Mouse (Mus musculus): ENCODE data around the gene Tmem114.
A peak's percentile ranks its signal among the peaks of the same experiment; 100 is the strongest.

The Tmem114 gene

DNA sequence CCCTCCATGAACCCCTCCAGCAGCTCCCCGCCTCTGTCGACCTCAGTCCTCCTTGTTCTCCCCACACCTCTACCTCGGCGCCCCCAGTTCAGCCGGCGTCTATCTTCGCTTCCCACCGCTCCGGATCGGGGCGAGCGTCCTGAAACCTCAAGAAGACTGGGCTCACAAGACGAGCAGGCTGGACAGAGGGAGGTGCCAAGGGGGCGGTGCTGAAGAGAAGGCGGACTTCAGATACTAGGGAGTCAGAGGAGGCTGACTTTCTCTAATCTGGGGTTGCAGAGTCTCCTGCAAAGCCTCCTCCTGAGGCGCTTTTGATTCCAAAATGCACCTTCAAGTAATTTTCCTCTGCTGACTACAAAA is at the start of gene Tmem114:
TSS of gene Tmem114 (minus strand) at position 166 of the 360 bp plus-strand sequence.
- DNase-seq, result no peak

DNA sequence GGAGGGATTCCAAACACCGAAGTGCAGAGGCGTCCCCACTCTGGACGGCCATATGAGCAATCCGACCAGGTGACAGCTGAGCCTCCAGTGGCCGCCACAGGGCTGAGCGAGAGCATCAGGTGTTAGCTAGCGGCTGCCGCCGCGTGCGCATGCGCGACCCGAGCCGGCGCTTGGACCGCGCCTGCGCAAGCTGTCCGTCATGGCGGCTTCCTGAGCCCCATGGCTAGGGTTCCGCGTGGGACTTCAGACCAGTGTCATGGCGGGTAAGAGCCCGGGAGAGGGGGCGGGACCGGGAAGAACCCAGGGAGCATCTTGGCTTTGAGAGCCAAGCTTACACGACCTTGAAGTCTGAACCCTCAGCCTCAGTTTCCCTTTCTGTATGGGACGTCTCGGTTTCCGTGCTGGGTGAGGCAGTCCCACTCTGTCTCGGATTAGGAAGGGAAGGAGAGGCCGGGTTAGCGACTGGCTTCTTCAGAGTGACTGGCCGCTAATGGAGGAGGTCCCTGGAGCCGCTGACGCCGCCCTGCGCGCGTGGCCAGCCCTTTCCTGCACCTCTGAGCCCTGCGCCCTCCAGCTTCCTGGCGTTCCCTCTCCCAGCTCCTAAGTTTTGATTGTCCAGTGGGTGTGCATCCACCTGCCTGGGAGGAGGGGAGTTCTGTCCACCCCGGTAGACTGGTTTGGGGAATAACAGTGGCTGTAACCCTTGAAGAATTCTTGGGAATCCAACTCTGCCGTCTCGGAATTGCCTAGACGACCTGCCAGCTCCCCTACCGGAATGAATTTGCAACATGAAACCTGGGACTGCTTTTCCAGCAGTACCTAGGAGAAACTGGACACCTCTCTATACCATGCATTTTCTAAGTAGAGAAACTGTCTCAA is 45.9 kb upstream of the Tmem114 start, which contains the start of gene Mettl22:
TSS of gene Mettl22 (plus strand) at position 186 of the 879 bp plus-strand sequence.
- peak; percentile 91 for DNase-seq

DNA sequence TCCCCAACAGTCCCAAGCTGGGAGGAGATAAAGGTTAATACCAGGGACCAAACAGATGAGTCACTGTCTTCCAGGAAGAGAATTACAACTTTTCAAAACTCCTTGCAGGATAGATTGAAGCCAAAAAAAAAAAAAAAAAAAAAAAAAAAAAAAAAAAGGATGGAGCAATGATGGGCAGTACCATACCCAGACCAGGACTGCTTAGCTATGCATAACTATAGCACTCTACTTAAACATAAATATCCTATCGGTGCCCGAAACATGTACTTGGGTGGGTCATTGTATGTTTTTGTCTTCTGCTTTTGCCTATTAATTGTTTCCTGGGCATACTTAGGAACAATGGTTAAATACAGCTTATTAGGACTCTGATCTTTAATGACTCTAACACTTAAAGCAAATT is 45.2 kb upstream of the Tmem114 start:
- no peak for DNase-seq

DNA sequence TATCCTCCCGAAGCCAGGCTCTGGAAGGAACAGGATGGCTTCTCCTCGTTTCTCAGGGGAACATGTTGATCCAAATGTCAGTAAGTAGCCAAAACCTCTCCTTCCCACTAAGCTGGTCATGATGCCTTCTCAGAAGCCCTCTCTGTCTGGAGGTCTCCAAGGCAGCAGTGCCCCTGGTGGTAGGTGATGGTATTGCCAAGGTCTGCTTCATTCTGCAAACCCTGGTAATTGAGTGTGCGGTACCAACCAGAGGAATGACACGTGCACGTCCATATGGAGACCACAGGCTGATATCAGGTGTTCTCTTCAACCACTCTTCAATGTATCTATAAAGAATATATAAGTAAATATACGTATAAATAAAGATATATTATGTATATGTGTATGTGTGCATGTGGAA is 34.2 kb upstream of the Tmem114 start:
- DNase-seq, result peak; percentile 65

DNA sequence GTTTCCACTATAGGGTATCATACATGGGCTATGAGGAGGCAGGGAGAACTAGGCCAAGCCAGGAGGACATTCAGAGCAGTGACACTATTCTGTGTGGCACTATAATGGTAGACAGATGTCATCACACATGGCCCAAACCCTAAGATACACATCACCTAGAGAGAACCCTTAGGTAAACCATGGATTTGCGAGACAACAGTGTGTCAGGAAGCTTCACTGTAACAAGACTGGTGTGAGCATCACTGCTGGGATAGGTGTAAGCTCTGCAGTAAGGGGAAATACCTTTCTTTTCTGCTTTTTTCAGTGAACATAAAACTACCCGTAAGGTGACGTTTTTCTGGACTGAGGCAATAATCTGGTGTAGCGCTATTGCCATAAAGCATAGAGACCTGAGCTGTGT is 33.5 kb upstream of the Tmem114 start:
- no peak for DNase-seq

DNA sequence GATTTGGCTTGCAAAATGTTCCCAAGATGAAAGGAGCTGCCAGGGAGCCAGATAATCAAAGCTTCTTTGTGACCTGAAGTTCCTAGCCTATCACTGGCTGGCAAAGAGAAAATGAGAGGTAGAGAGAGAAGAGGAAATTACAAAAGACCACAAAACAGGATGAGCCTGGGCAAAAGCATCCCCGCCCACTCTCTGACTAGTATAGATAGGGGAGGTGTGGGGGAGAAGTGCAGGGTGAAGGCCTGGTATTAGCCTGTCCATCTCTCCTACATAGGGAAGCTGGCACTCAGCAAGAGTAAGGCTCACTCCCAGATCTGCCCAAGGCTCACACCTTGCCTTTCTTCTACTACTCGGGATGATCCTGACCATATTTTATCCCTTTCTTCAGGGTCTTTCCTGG is 30.3 kb upstream of the Tmem114 start:
- DNase-seq, result no peak

DNA sequence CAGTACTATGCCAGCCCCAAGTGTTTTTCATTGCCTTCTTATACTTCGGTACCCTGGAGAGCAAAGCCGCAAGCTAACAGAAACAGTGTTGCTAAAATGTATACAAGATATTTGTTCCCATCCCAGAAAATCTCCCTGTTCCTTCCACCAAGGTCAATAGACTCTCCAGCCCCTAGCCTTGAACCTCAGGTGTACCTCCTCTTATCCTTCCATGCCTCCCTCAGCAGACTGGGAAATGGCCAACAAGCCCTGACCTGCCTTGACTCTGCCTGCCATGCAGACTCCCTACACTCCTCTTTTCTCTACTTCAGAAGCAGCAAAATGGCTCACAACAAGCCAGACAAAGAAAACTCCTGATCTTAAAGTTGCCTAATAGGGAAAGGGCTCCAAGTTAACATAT is 28.4 kb upstream of the Tmem114 start:
- DNase-seq, result no peak

DNA sequence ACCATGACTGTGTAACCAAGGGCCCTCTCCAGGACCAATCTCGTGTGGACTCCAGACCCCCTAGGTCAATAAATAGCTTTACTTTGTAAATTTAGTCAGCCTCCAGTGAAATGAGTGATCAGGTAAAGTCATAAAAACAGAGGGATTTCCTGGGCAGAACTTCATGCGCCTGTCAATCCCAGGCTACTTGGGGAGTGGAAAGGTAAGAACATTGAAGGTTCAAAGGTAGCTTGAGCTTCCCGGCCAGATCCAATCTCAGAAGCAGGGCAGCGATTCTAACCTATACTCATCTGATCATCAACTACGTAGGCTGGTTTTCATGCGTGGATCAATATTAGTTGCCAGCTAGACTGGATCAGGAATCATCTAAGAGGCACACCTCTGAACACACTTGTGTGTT is 21.3 kb upstream of the Tmem114 start:
- DNase-seq, result no peak

DNA sequence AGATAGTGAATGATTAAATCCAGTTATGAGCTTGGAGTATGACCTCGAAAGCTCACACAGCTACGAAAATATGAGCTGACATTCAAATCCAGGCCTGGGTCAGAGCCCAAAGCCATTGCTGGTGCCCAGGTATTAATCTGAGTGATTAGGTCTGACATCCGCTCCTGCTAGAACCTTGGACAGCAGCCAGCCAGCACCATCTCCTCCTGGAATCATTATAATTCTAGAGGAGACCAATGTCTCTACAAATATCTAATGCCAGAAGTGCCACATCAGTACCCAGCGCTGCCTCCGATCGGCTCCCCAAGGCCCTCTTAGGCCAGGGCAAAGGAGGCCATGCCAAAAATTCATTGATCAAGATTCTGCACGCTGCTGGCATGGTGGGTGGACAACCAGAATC is 20.0 kb upstream of the Tmem114 start:
- DNase-seq, result no peak

DNA sequence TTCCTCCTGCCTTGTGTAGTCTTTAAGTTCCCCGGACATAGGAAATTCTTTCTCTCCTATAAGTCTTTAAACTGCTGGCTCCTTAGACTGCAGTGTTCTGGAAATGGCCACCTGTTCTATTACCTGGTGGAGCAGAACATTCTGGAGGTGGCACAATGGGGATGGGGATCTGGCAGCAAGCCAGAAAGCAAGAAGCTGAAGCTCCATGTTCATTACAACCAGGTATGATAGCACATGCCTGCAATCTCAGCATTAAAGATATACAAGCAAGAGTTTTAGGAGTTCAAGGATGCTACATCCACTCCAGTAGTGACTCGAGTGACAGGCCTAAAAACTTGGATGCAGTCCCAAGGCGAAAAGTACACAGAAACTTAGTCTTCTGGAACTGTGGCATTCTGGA is 7.7 kb upstream of the Tmem114 start:
- DNase-seq, result no peak

DNA sequence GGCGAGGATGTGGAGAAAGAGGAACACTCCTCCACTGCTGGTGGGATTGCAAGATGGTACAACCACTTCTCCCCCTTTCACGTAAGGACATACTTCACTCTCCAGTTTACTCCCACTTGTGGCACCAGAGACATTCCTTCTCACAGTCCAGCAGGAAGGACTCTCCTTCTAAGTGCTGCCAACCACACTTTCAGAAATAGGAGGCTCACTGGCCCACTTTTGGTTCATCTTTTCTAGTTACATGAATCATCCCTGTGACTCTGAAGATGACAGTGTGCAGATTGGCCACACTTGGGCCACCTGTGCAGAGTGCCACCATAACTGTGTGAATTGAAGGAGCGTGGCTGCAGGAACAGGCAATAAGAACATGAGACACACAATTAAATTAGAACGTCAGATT is 4.6 kb upstream of the Tmem114 start:
- no peak for DNase-seq

DNA sequence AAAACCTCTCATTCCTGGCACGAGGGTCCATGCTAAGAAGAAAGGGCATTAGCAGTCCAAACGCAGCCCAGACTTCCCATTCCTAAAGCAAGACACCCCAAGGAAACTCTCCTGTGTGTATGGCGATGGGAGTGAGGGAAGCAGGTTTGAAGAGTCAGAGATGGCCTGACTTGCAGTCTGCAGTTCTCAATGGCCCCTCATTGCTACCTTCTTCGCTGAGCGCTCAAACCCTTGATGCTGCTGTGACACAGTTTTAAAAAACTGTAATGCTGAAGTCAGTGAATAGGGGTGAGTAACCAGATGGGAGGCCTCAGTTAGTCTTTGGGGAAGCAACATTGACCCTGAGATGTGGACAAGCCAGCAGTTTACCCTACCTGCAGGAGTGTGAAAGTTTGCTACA is 800 bp upstream of the Tmem114 start:
- DNase-seq, result no peak

DNA sequence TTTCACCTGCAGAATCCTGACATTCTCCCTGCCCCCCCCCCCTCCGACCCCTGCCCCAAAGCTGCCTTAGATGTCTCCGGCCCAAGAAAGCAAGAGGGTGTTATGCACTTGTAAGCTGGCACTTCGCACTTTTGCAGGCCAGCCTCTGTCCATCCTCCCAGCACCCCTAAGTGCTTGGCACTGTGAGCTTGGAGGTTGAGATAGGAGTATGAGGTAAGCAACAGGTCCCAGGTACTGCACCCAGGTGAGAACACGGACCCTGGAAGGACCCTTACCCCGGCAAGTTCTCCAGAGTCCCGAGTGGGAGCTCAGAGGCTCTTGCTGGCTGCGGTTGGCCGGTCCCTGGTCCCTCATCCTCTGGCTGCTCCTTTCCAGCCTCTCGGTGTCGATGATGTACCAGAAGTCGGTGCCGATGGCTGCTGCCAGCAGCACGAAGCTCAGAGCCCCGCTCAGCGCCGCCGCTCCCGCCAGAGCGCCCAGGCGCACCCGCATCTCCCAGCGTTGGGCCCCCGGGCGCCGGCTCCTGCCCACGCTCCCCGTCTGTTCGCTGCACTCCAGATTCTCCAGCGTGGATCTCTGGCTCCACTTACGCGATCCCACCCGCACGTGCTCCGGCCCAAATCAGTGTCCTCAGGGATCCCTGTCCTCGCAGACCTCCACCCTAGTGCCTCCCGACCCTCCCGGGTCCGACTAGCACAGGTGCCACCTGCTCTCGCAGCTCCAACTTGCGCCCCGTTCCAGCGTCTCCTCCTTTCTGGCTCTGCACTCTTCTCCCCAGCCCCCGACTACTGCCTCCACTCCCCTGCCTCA is 570 bp downstream of the Tmem114 start:
- peak; percentile 72 for DNase-seq

DNA sequence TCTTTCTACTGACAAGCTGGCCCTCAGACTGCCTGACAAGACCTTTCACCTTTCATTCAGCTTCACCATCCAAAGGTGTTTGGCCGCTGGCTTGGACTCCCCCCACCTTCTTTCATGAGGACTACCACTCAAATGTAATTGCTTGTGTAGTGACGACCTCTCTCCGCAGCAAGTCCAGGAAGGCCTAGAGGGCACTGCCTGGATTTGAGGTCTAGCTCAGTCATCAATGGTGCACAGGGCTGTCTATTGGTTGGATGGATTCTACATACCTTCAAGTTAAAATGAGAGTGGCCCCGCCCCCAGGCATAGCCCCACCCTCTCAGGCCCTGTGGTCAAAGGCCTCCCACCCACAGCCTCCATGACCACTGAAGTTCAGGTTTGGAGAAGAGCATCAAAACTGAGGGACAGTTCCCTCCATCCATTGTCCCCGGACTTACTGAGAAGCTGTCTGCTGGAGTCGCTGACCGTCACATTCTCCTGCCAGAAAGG is 1.3 kb downstream of the Tmem114 start:
- no peak for DNase-seq

DNA sequence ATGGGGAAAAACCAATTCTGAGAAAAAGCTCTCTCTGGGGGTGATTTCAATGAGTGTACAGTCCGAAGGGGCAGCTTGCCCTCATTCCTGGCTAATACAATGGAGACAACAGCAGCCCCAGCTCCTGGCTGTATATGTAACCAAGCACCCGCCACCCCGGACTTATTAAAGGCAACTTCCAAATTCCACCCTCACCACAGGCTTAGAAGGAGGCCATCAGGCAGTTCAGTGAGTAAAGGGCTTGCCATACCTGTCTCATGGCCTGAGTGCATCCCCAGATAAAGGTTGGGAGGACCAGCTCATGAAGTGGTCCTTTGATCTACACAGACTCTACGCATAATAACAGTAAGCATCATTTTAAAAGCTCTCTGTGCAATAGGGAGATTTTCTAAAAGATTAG is 4.1 kb downstream of the Tmem114 start:
- no peak for DNase-seq

DNA sequence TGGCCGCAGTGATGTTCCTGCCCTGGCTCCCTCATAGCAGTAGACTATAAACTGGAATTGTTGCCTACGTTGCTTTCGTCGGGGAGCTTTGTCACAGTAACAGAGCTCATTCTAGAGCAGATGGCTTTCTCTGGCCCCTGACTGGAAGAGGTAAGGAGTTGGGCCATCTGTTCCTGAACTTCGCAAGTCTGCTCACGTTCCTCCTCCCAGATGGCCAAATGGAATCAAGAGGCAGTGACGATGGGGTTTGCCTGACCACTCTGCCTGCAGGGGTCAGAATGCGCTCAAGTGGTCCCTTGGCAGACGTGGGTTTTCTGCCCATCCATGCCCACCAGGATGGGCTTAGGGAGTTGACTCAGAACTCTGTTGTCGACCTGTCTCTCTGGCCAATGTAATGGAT is 4.6 kb downstream of the Tmem114 start:
- DNase-seq, result no peak

DNA sequence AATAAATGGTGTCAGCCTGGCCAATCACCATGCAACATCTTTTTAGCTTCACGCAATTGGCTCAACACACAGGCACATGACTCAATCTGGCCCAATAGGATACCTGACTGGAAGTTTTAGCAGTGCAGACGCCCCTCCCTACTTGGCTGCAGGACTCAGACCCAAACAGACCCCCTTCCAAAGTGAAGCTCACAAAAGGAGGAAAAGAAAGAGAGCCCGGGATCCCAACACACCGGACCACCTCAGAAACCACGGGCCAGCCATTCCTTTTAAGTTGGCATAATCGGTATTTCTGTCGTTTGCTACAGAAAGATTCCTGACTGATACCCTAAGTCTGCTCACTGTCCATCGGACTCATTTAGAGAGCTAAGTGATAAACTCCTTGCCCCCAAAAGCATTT is 5.3 kb downstream of the Tmem114 start:
- no peak for DNase-seq

DNA sequence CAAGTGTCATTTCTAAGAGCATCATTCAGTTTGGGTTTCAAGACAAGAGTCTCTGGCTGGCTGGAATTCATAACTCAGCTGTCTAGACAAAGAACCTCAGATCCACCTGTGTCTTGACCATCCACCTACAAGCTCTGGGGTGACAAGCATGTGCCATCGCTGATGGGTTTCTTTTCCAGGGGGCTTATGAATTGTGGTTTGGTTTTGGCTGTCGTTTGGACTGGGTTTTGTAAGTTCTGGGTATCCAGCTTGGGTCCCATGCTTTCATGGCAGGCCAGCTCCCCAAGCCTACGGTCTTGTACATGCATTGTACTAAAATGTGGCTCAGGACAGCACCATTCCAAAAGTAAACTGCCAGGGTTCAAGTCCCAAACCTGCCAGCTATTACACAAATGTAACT is 6.8 kb downstream of the Tmem114 start:
- no peak for DNase-seq

DNA sequence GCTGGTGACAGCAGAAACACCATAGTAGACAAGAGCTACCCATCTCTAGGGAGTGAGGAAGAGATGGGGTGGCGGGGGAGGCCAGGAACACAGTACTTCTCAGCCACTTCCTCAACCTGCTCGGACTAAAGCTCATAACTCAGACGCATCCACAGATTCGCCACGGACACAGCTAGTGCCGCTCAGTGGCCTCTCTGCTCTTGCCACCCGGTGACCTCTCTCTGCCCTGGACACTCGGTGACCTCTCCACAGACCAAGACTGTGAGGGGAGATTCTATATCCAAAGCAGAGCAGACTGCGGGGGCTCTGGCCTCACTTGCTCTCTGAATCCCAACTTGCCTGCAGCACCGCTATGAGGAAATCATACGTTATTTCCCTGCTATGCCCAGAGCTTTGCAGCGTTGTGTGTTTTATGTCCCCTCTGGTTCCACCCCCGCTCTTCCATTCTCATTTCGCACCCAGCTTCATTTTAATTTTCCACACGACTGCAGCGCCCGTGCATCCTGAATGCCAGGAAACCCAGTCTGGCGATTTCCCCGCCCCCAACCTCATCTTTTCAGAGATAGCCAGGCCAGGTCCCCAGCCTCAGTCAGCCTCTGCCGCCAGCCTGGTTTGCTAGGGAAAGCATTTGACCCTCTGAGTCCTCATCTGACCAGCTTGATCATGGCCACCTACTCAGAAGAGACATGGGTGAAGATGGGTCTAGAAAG is 7.8 kb downstream of the Tmem114 start:
- peak; percentile 36 for DNase-seq

DNA sequence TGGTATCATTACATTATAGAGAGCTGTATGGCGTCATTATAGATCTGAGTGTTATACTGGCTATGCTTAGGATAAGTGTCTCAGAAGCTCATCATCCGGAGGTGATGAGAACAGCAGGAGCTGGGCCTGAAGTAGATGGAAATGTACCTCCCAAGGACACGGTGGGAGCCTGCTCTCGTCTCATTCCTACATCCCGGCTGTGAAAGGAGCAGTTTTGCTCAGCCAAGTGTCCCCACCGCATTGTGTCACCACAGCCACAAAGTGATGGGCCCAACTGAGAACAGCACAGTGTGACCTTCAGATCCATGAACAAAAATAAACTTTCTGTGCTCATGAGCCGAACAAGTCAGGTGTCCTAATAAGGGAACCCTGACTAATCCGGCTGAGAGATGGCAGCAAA is 8.9 kb downstream of the Tmem114 start:
- no peak for DNase-seq

DNA sequence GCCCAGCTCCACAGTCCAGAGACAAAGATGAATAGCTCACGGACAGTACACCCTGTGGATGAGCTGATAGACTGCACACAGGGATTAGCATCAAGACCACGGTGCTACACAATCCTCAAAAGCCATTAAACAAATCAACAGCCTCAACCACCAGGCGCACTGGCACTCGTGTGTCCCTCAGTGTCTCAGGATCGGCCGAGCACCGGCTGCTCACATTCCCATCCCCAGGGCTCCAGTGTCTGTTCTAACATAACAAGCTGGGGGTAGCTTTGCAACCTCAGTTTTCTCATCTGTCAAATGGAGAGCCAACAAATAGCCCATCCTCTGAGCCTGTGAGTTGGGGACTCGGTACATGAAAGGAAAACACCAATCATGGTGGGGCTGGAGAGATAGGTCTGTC is 11.5 kb downstream of the Tmem114 start:
- no peak for DNase-seq

DNA sequence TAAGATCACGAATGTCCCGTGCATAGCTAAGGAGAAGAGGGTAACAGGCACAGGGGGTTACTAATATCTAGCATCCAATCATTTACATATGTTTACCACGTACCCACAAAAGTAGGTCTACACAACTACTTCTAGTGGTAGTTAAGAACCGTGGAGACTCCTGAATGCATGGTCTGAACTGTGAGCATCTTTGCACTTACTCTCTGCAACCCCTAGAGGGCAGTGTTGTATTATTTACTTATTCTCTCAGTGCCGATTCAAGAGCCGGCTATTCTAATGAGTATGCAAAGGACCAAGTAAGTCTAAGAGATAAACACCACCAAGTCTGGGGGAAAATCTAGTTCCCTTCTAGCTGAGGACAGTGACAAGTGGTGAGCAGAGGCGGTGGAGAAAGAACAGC is 12.7 kb downstream of the Tmem114 start:
- no peak for DNase-seq

DNA sequence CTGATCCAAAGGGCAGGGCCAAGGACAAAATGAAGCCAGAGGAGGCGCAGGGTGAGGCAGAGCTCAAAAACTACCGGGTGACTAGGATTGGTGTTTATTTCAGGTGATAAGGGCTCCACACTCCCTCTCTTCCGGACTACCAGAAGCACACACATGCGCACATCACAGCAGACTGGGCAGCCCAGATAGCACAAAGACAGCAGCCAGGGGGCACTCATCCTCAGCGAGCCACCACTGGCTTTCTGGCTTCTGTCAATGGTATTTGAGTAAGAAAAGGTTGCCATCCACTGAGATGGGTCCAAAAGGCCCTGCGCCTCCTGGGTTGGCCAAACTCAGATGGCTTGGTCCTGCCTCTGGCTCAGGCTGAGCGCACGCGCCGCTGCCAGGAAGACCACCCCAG is 15.7 kb downstream of the Tmem114 start:
- DNase-seq, result no peak

All from right cerebral cortex, postnatal 14 days (tissue).